Mouse (Mus musculus) heart, adult 18-20 months (tissue): ENCODE data around the gene Olfr1239. TPM values are rescaled to one million over a fixed set of nuclear protein-coding genes. Genes with fewer than 3 reads are reported as not detected.

Experiments used
- DNase-seq, 2 experiments: peaks; one replicate each; pipeline ENCODE4 v3.0.0; 2021 to 2022; ENCODE audit warnings: mixed read lengths in 1 of 2
- long read RNA-seq, 2 experiments: library from polyadenylated mRNA; stranded (forward); transcript quantifications; one replicate each; pipeline ENCODE4 v2.0.0; 2021
- total RNA-seq, 2 experiments: library from RNA; stranded (reverse); gene quantifications; 2 replicates each; pipeline ENCODE4 v1.2.3; 2021

Gene Olfr1239
- total RNA-seq, result not detected
- long read RNA-seq, experiment 1, result 0 reads
- long read RNA-seq, experiment 2, result 0 reads

GRCm38 (mm10) chr2:89420307-89420706, at the start of gene Olfr1239:
Gene Olfr1239 (minus strand): TSS chr2:89420407.
- no peak for DNase-seq

DNA sequence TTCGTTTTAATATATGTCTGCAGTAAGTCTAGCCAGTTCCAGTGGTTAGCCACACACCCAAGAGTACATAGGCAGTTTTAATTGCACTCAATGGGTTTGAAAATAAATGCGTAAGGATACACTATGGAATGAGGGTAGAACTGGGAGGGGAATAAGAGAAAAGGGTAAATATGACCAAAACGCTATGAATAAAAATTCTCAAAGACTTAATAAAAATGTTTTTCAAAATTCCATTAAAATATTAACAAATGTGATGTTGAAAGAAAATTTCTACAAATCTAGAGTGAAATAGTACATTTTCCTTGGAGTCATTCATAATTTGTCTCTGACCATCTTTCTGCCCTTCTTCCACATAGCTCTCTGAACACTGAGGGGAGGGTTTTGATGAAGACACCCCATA, 22.7 kb upstream of the Olfr1239 start, which contains the start of gene Olfr1240:
Olfr1240 (minus strand) TSS at position 101 of the 400 bp plus-strand sequence.
- DNase-seq, result no peak

DNA sequence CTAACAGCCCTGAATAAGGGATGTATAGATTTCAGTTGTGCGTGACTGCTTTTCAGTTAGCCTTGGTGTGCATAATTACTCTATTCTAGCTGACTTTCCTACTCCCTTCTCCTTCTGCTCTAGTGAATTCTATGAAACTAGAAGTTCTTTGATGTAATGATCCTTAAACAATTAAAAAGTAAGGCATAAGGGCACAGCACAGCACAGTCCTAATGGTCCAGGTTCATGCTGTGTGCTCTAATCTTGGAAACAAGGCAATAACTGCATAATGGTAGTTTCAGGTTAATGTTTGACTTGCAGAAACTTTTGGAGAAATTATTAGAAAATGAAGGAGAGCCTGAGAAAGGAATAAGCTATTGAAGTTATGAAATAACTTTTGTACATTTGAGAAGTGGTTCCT, 5.7 kb downstream of the Olfr1239 start:
- DNase-seq, result no peak

- no peak for DNase-seq
Measured at GRCm38 (mm10) chr2:89409576-89409975, 10.6 kb downstream of the Olfr1239 start, which contains the start of gene Olfr1238. Gene Olfr1238 (minus strand): TSS chr2:89409676.

DNA sequence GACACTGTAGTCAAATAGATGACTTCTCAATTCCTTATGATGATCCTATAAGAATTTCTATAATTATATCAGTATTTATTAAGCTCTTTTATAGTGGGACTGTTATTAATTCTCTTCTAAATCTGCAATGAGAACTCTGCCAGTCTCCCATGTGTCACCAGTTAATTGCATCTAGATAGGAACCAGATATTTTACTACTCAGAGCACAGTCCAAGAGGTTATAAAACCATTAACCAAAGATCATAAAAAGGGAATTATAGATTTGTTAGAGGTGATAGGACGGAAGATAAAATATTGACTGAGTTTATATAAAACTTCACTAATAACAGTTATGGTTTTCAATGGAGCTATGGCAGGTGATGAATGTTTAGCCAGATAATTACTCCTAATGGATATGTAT, 19.3 kb downstream of the Olfr1239 start:
- no peak for DNase-seq

Other genes with a start within 250 kb of the Olfr1239 start
- not detected for gene Olfr1225, start 245.7 kb downstream of the Olfr1239 start, total RNA-seq
- gene Olfr1226, start 220.4 kb downstream of the Olfr1239 start, total RNA-seq, result not detected
- gene Olfr1228, start 166.3 kb downstream of the Olfr1239 start, total RNA-seq, result not detected
- gene Olfr1229, start 132.4 kb downstream of the Olfr1239 start, total RNA-seq, result not detected
- gene Olfr1230, start 123.1 kb downstream of the Olfr1239 start, total RNA-seq, result not detected
- gene Olfr1231, start 113.3 kb downstream of the Olfr1239 start, total RNA-seq, result not detected
- gene Olfr1232, start 90.7 kb downstream of the Olfr1239 start, total RNA-seq, result not detected
- gene Olfr1233, start 78.0 kb downstream of the Olfr1239 start, total RNA-seq, result not detected
- not detected for gene Olfr1234, start 55.5 kb downstream of the Olfr1239 start, total RNA-seq
- not detected for gene Olfr1238, start 10.7 kb downstream of the Olfr1239 start, total RNA-seq
- not detected for gene Olfr1240, start 22.6 kb upstream of the Olfr1239 start, total RNA-seq
- not detected for gene Olfr1241, start 66.7 kb upstream of the Olfr1239 start, total RNA-seq
- not detected for gene Olfr1242, start 77.9 kb upstream of the Olfr1239 start, total RNA-seq
- gene Olfr1243, start 111.1 kb upstream of the Olfr1239 start, total RNA-seq, result not detected
- gene Olfr1245, start 158.0 kb upstream of the Olfr1239 start, total RNA-seq, result not detected
- not detected for gene Olfr1246, start 172.8 kb upstream of the Olfr1239 start, total RNA-seq
- gene Olfr1247, start 193.7 kb upstream of the Olfr1239 start, total RNA-seq, result not detected
- gene Olfr1248, start 197.8 kb upstream of the Olfr1239 start, total RNA-seq, result not detected
- not detected for gene Olfr1249, start 214.6 kb upstream of the Olfr1239 start, total RNA-seq
- gene Olfr1250, start 241.1 kb upstream of the Olfr1239 start, total RNA-seq, result not detected